Mouse (Mus musculus) cerebellum, adult (tissue): ENCODE results near the gene Meis3.

Experiments used
- ATAC-seq: cut with Nextera tagmentation; 2 replicates; pipeline ENCODE4 v1.9.2; 2017; ENCODE audit warnings: mild to moderate bottlenecking, moderate library complexity, mixed read lengths; ENCODE audit not compliant: insufficient number of reproducible peaks, low FRiP score, low TSS enrichment

Meis3 gene

GRCm38 (mm10) chr7:16174597-16175541 lies at the start of gene Meis3:
Gene Meis3, plus strand, starts transcription at chr7:16175090.
- ATAC-seq: peak; percentile 42

GRCm38 (mm10) chr7:16125829-16126228 lies 49.1 kb upstream of the Meis3 start:
- ATAC-seq: no peak

- ATAC-seq: peak; percentile 41; the same call in 1 of the 2 replicates
These were observed 46.5 kb upstream of the Meis3 start for GRCm38 (mm10) chr7:16128344-16128743.

- no peak for ATAC-seq
These were observed 46.0 kb upstream of the Meis3 start for GRCm38 (mm10) chr7:16128899-16129298.

GRCm38 (mm10) chr7:16129421-16129845 lies 45.5 kb upstream of the Meis3 start, which contains the start of gene Slc8a2:
Gene Slc8a2, plus strand, starts transcription at chr7:16129826.
- peak; percentile 73 for ATAC-seq

GRCm38 (mm10) chr7:16129846-16130691 lies 44.8 kb upstream of the Meis3 start:
- ATAC-seq: no peak

- ATAC-seq: no peak
These were observed 43.8 kb upstream of the Meis3 start for GRCm38 (mm10) chr7:16130956-16131634.

GRCm38 (mm10) chr7:16132161-16132581 lies 42.7 kb upstream of the Meis3 start:
- ATAC-seq: no peak

GRCm38 (mm10) chr7:16132926-16133325 lies 42.0 kb upstream of the Meis3 start:
- no peak for ATAC-seq

GRCm38 (mm10) chr7:16133691-16134090 lies 41.2 kb upstream of the Meis3 start:
- ATAC-seq: no peak

- ATAC-seq: no peak
These were observed 39.9 kb upstream of the Meis3 start for GRCm38 (mm10) chr7:16134951-16135392.

GRCm38 (mm10) chr7:16146489-16147410 lies 28.1 kb upstream of the Meis3 start:
- ATAC-seq: no peak; the same call in 1 of the 2 replicates

GRCm38 (mm10) chr7:16147643-16148042 lies 27.2 kb upstream of the Meis3 start:
- no peak for ATAC-seq

GRCm38 (mm10) chr7:16149241-16149640 lies 25.6 kb upstream of the Meis3 start:
- ATAC-seq: peak; percentile 86

GRCm38 (mm10) chr7:16150191-16151145 lies 24.4 kb upstream of the Meis3 start:
- no peak for ATAC-seq

- 0 out of 2 replicates have a peak, but pooled peaks have one; percentile 38 for ATAC-seq
These were observed 21.4 kb upstream of the Meis3 start for GRCm38 (mm10) chr7:16153522-16153921.

GRCm38 (mm10) chr7:16155132-16155872 lies 19.6 kb upstream of the Meis3 start:
- ATAC-seq: no peak
